Mouse (Mus musculus) bone marrow, adult 2 months (tissue): Measurements from ENCODE around the gene Luc7l2. TPM values are rescaled to one million over a fixed set of nuclear protein-coding genes. Genes with fewer than 3 reads are reported as not detected.
"Not testable (repeated sequence)": the region's sequence is repeated elsewhere in the genome, so short reads cannot be mapped to it uniquely, and the experiment has no call there.

Source experiments
- H3K27ac ChIP-seq: fragments of 200-500 bp; 2 replicates; pipeline ENCODE4 v1.5.1; 2012; ENCODE audit warnings: low read depth, mild to moderate bottlenecking, control low read depth, inconsistent platforms, low read length; ENCODE audit not compliant: control insufficient read depth, poor library complexity, insufficient read depth
- H3K4me1 ChIP-seq: fragments of 200-500 bp; 2 replicates; pipeline ENCODE4 v1.6.1; 2011; ENCODE audit warnings: low read length; ENCODE audit not compliant: control insufficient read depth, insufficient read depth
- H3K4me3 ChIP-seq: fragments of 200-500 bp; replicated peaks from 2 replicates; pipeline ENCODE3; 2011; ENCODE audit warnings: mild to moderate bottlenecking, low read depth, low read length, control low read depth; ENCODE audit not compliant: control insufficient read depth
- CTCF ChIP-seq: fragments of 200-500 bp; IDR thresholded peaks from 2 replicates; pipeline ENCODE4 v1.5.1; 2011; ENCODE audit warnings: low read length, control low read depth; ENCODE audit not compliant: control insufficient read depth, insufficient read depth
- POLR2A ChIP-seq: fragments of 200-500 bp; IDR thresholded peaks from 2 replicates; pipeline ENCODE4 v1.6.1; 2011; ENCODE audit warnings: low read depth, mild to moderate bottlenecking, control low read depth, low read length, borderline replicate concordance; ENCODE audit not compliant: control insufficient read depth
- WGBS: fragments of 180-500 bp; shearing (Covaris S2); methylation state at CpG from one replicate; pipeline ENCODE4 v1.1.7; 2018; 5-methylcytosine and 5-hydroxymethylcytosine counted together
- polyA plus RNA-seq: library from polyadenylated mRNA; stranded (reverse); fragments of >200 nt; gene quantifications from 2 replicates; pipeline ENCODE4 v1.2.4, GENCODE M21; 2011; ENCODE audit warnings: low replicate concordance; ENCODE audit not compliant: missing spikeins, insufficient read depth, insufficient read length

Luc7l2 gene
- polyA plus RNA-seq, 1 experiment = 190 TPM

DNA sequence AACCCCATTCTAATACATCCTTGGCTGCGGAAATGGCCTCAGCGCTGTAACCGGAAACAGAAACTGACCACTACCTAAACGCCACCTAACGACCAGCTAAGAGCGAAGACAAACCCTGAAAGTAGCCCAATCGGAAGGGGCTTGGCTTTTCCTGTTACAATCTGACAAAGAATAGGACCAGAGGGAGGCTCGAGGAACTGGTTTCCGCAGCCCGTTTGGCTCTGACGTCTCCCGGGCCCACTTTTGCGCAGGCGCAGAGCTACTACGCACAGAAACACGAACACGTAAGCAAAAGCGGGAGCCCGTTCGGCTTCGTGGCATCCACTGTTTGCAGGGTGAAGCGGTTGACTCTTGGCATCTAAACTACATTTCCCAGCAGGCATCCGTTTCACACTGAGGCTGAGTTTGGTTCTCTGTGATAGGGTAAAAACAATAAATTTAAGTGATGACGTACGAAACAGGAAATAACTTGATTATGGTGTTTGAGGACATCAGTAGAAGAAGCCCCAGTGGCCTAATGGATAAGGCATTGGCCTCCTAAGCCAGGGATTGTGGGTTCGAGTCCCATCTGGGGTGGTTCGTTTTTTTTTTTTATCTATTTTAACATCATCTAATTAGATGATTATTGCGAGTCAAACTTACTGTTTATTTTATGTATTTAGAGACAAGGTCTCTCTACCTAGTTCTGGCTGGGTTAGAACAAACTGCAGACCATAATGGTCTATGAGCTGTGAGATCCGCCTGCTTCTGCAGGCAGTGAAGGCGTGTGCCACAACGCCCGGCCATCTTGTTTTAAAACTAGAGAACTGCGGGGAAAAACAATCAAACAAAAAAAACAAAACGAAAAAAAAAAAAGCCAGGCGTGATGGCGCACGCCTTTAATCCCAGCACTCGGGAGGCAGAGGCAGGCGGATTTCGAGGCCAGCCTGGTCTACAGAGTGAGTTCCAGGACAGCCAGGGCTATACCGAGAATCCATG lies 17.4 kb upstream of the Luc7l2 start, which contains the start of gene Fmc1:
TSS of gene Fmc1 (plus strand) at position 75 of the 978 bp plus-strand sequence.
- Histone ChIP-seq H3K27ac (peak within 1 kb of the TSS; percentile 95), H3K4me3 (peak within 1 kb of the TSS; percentile 84), H3K4me1 (no peaks in the 10 kb centered on the region; the same call in 1 of the 2 replicates)
- WGBS = 1% methylated on average over 41 of the region's 41 CpGs
- TF ChIP-seq POLR2A (peak; percentile 85), CTCF (no peak)

DNA sequence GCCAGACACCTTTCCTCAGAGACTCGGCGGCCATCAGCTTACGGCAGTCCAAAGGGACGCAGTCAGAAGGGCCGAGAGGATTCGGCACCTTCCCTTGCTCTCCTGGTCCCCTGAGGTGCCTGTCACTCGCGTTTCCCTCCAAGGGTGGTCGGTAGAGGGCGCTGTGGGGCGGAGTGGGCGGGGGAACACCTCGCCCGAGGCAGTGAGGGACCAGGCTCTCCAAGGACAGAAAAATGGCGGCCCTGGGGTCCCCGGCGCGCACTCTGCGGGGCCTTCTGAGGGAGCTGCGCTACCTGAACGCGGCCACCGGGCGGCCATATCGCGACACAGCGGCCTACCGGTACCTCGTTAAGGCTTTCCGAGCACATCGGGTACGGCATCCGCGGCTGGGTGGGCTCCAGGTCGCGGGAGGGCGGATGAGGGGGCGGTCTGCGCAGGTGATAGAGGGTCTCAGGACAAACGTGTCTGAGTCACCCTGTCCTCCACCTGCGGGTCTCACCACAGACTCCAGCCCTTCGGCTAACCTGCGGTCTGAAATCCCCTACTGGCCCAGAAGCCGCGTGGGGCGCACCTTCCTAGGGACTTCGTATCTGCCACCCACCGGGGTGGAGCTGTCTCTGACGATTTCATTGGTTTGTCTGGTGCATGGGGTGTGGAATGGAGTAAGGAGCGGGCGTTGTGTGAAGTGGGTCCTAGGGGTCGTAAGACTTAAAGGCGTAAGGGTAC lies 16.3 kb upstream of the Luc7l2 start:
- Histone ChIP-seq H3K4me1 (no peaks in the 10 kb centered on the region; the same call in 1 of the 2 replicates), H3K4me3 (peak overlapping the region; percentile 84), H3K27ac (peak overlapping the region; percentile 87)
- peak; percentile 81 for TF ChIP-seq POLR2A
- peak; percentile 97 for TF ChIP-seq CTCF
- WGBS = under 1% methylated on average over 53 of the region's 53 CpGs

DNA sequence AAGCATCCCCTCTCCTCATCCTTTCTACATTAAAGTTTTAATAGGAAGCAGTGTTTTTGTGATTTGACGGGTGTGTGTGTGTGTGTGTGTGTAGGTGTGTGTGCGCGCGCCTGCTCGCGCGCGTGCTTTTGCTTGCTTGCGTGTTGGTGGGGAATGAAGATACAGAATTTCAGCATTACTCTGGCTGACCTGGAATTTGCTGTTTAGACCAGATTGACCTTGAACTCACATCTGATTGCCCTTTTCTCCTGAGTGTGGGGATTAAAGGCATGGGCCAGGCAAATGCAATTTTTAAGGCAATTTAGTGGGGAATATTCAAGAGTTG lies 15.8 kb upstream of the Luc7l2 start:
- no peak for TF ChIP-seq CTCF
- WGBS = 0% methylated on average over 9 of the region's 9 CpGs
- Histone ChIP-seq H3K27ac (peak overlapping the region; percentile 87; the same call in 1 of the 2 replicates), H3K4me3 (peak overlapping the region; percentile 84), H3K4me1 (no peaks in the 10 kb centered on the region; the same call in 1 of the 2 replicates)

DNA sequence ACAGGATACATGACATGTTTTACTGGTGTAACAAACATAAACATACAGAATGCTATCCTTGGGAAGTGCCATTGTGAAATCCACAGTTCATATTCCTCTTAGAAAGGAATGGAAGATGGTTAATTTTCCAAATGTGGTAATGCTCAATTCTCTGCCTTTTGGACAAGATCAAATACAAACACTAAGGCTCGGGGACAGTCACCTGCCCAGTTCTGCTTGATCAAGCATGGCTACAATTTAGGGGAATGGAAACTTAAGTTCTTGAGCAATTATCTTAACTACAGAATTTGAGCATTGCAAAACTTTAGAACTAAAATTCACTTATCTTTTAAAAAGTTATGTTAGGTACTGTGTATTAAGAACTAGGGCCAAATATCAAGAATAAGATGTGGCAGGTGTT lies 15.3 kb upstream of the Luc7l2 start:
- TF ChIP-seq CTCF = no peak
- no peak for TF ChIP-seq POLR2A
- 58% methylated on average over 1 of the region's 1 CpGs for WGBS
- Histone ChIP-seq H3K4me3 (no peak overlapping the region), H3K27ac (no peak overlapping the region), H3K4me1 (no peaks in the 10 kb centered on the region; the same call in 1 of the 2 replicates)

DNA sequence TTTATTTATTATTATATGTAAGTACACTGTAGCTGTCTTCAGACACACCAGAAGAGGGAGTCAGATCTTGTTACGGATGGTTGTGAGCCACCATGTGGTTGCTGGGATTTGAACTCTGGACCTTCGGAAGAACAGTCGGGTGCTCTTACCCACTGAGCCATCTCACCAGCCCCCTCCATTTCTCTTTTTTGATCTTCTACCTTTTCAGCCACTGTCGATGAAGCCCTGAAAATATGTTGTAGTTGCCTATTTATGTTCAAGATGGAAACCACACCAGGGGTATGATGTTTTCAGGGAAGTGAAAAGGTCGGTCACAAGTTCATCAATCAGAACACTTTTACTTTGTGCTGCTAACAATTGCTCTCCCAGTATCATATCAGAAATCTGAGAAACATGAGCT lies 7.0 kb upstream of the Luc7l2 start:
- H3K4me1 ChIP-seq, H3K27ac ChIP-seq, H3K4me3 ChIP-seq: not testable (repeated sequence)
- WGBS = 80% methylated on average over 4 of the region's 5 CpGs

DNA sequence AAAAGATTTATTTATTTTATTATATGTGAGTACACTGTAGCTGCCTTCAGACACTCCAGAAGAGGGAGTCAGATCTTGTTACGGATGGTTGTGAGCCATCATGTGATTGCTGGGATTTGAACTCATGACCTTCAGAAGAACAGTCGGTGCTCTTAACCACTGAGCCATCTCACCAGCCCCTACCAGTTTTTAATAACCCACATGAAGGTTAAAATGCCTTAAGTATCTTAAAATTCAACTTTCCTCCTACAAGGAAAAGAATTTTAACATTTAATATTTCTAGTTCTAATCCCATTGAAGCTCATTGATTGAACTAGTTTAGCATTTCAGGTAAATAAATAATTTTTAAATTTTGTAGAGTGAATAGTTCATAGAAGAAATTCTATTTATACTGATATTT lies 4.1 kb upstream of the Luc7l2 start:
- 86% methylated on average over 2 of the region's 2 CpGs for WGBS
- H3K27ac ChIP-seq, H3K4me1 ChIP-seq, H3K4me3 ChIP-seq: not testable (repeated sequence)

DNA sequence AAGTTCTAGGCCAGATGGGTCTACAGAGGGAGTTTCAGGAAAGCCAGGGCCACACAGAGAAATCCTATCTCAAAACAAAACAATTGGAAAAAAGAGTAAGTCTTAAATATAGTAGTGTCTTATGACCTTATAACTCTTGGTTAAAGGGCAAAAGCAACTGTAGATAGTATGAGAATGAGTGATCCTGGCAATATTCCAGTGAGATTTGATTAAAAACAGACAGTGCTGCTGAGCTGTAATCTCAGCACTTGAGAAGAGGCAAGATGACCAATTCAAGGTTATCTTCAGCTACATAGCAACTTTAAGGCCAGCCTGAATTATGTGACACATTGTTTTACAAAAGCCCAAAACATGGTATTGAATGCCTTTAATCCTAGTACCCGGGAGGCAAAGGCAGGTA lies 3.4 kb upstream of the Luc7l2 start:
- Histone ChIP-seq H3K27ac (no peak overlapping the region), H3K4me3 (no peak overlapping the region), H3K4me1 (no peaks in the 10 kb centered on the region)
- 85% methylated on average over 1 of the region's 1 CpGs for WGBS
- no peak for TF ChIP-seq POLR2A
- no peak for TF ChIP-seq CTCF

DNA sequence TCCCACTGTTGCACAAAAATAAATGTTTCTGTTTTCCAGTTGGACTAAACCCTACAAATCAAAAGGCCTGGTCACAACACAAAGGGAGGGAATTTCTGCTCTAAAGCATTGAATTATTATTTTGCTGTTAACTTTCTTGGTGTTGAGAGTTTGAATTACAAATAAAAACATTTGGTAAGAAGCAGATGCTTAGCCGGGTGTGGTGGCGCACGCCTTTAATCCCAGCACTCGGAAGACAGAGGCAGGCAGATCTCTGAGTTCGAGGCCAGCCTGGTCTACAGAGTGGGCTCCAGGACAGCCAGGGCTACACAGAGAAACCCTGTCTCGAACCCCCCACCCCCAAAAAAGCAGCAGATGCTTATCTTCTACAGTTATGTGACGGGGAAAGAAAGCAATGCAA lies 2.5 kb upstream of the Luc7l2 start:
- 82% methylated on average over 7 of the region's 7 CpGs for WGBS
- not testable (repeated sequence) for H3K4me1 ChIP-seq, H3K4me3 ChIP-seq, H3K27ac ChIP-seq

DNA sequence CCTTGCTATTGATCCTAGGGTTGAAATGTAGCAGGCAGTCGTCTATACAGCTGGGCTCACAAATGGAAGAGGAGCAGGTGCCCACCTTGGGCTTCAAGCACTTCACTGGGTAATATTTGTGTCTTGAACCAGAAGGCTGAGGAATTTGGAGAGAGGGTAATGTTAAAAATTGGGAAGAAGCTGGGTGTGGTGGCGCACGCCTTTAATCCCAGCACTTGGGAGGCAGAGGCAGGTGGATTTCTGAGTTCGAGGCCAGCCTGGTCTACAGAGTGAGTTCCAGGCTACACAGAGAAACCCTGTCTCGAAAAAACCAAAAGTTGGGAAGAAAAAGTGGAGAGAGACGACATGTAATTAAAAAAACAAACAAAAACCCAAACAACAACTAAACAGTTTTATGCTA lies 1.3 kb upstream of the Luc7l2 start:
- not testable (repeated sequence) for H3K27ac ChIP-seq, H3K4me1 ChIP-seq, H3K4me3 ChIP-seq
- 62% methylated on average over 6 of the region's 6 CpGs for WGBS
